Mouse (Mus musculus) midbrain, embryonic 10.5 days (tissue): ENCODE results near the gene Med19. TPM values are rescaled to one million over a fixed set of nuclear protein-coding genes. Genes with fewer than 3 reads are reported as not detected.

Experiments
- DNase-seq: peaks from one replicate; pipeline ENCODE4 v3.0.0-alpha.2; 2017; ENCODE audit warnings: low spot score
- H3K27ac ChIP-seq: fragments of 300-500 bp; sonication (generic); replicated peaks from 2 replicates; pipeline ENCODE4 v1.5.1; 2016; ENCODE audit warnings: mild to moderate bottlenecking
- H3K27me3 ChIP-seq: fragments of 300-500 bp; sonication (generic); 2 replicates; pipeline ENCODE4 v1.6.1; 2016; ENCODE audit warnings: low read depth, mild to moderate bottlenecking; ENCODE audit not compliant: poor library complexity, severe bottlenecking
- H3K36me3 ChIP-seq: fragments of 300-500 bp; sonication (generic); 2 replicates; pipeline ENCODE4 v1.6.1; 2016; ENCODE audit warnings: mild to moderate bottlenecking, moderate library complexity
- H3K4me1 ChIP-seq: fragments of 300-500 bp; sonication (generic); 2 replicates; pipeline ENCODE4 v1.6.1; 2016
- H3K4me3 ChIP-seq: fragments of 300-500 bp; sonication (generic); 2 replicates; pipeline ENCODE4 v1.5.1; 2016; ENCODE audit warnings: mild to moderate bottlenecking, moderate library complexity
- H3K9me3 ChIP-seq: fragments of 300-500 bp; sonication (generic); replicated peaks from 2 replicates; pipeline ENCODE4 v1.6.1; 2016; ENCODE audit warnings: mild to moderate bottlenecking
- WGBS: fragments of 180-500 bp; shearing (Covaris S2); methylation state at CpG from one replicate; pipeline ENCODE4 v1.1.7; 2016; 5-methylcytosine and 5-hydroxymethylcytosine counted together
- polyA plus RNA-seq: library from polyadenylated mRNA; unstranded; fragments of >200 nt; fragmentation: Nextera tagmentation; extraction: Ambion mirVana; gene quantifications from 2 replicates; pipeline ENCODE4 v1.2.1, GENCODE M21; 2016

Gene Med19
- polyA plus RNA-seq, 1 experiment from 2014 or later, result 48.4 TPM

DNA sequence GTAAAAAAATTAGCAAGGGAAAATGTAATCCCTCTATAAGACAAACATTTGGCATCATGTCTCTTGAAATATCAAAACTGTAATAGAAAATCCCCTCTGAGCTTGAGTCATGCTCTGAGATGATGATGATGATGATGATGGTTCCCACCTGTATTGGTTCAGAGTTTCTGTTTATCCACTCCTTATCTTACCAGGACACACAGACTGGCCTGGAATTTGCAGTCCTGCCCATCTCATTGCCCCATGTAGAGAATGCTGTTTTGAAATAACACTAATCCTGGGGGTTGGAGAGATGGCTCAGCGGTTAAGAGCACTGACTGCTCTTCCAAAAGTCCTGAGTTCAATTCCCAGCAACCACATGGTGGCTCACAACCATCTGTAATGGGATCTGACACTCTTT, 54.2 kb downstream of the Med19 start:
- no peak overlapping the region for H3K4me3 ChIP-seq
- 83% methylated on average over 1 of the region's 1 CpGs for WGBS
- H3K4me1 ChIP-seq, result peaks cover 50% of the 10 kb centered on the region

DNA sequence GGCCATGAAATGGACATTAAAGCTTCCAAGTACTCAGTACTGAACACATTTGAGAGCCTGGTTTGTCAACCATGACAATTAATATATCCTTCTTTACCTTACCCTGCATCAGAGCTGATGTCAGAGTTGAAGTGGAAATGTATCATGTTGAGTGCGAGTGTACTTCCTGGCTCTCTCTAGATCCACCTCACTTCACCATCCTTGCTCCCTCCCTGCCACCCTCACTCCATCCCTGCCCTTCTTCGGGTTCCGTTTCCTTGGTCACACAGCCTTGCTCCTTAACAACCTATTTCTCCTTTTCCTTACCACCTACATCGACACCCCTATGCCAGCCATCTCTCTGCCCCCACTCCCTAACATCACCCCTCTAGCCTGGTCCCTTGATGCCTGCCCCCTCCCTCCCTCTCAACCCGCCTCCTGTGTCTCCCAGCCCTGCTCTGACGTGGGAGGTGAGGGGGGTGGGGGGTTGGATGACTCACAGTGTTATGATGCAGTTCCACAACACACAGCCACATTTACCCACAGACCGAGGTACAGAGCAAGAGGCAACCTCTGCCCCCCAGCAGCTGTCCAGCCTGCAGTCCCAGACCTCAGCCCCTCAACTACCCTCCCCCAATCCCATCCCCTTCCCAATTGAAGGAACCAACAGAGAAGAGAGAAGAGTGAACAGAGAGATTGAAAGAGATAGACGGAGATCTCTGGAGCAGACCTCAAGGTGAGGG, 55.5 kb downstream of the Med19 start, which contains the start of gene Ypel4:
Ypel4 (plus strand) TSS at position 480 of the 722 bp plus-strand sequence.
- Histone ChIP-seq H3K27me3 (no peaks in the 10 kb centered on the region), H3K4me1 (peaks cover 56% of the 10 kb centered on the region), H3K36me3 (no peaks in the 10 kb centered on the region), H3K9me3 (no peaks in the 10 kb centered on the region), H3K27ac (peak within 1 kb of the TSS; percentile 92), H3K4me3 (peak within 1 kb of the TSS; percentile 66)
- DNase-seq, result peak; percentile 58
- 5% methylated on average over 8 of the region's 8 CpGs for WGBS

More for the DNA sequence above, 54.2 kb downstream of the Med19 start:
- H3K27ac ChIP-seq, result no peak overlapping the region
- H3K27me3 ChIP-seq, result no peaks in the 10 kb centered on the region
- H3K9me3 ChIP-seq, result no peaks in the 10 kb centered on the region
- H3K36me3 ChIP-seq, result no peaks in the 10 kb centered on the region
- no peak for DNase-seq

DNA sequence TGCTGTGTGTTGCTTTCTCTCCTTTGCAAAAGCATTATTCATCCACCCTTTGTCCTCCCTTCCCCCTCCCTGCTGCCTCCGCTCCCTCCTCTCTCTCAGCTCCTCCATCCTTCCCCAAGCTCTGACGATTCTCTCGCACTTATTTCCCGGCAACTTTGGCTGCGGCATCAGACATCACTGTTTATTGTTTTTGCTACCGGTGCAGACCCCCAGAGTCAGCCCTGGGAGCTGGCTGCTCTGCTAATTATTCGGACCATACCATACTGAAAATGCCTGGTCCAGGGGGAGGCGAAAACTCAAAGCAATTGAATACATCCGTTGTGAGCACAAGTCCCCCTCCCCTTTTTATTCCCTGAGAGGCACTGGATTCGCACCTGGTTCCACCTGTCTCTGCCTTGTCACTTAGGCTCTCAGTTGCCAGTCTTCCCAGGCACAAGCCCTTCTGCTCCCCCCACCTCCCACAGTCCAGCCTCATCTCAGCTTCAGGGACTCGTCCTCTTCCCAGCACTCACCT, 56.2 kb downstream of the Med19 start:
- Histone ChIP-seq H3K9me3 (no peaks in the 10 kb centered on the region), H3K27ac (peak overlapping the region; percentile 92), H3K4me1 (peaks cover 63% of the 10 kb centered on the region), H3K4me3 (peak overlapping the region; percentile 66), H3K36me3 (no peaks in the 10 kb centered on the region), H3K27me3 (no peaks in the 10 kb centered on the region)
- WGBS, result under 1% methylated on average over 11 of the region's 11 CpGs
- DNase-seq, result peak; percentile 68

DNA sequence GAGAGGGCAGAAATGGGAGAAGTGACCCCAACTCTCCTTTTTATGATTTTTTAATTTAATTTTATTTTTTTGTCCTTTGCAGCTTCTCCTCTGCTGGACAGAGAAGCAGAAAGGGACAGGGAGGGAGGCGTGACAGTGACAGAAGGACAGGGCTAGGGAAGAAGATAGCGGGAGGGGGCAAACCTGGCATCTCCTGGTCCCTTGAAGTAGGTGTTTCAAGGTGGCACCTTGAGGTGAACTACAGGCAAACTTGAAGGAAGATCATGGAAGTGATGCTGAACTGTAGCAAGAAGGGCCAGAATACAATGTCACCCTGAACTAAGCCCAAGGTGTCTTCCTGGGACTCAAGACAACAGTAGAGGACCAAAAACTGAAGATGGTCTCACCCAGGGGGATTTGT, 56.7 kb downstream of the Med19 start:
- Histone ChIP-seq H3K4me1 (peaks cover 68% of the 10 kb centered on the region), H3K27ac (peak overlapping the region; percentile 92), H3K36me3 (peaks cover under 1% of the 10 kb centered on the region), H3K9me3 (no peaks in the 10 kb centered on the region), H3K27me3 (no peaks in the 10 kb centered on the region), H3K4me3 (peak overlapping the region; percentile 66)
- no peak for DNase-seq
- 4% methylated on average over 2 of the region's 2 CpGs for WGBS

DNA sequence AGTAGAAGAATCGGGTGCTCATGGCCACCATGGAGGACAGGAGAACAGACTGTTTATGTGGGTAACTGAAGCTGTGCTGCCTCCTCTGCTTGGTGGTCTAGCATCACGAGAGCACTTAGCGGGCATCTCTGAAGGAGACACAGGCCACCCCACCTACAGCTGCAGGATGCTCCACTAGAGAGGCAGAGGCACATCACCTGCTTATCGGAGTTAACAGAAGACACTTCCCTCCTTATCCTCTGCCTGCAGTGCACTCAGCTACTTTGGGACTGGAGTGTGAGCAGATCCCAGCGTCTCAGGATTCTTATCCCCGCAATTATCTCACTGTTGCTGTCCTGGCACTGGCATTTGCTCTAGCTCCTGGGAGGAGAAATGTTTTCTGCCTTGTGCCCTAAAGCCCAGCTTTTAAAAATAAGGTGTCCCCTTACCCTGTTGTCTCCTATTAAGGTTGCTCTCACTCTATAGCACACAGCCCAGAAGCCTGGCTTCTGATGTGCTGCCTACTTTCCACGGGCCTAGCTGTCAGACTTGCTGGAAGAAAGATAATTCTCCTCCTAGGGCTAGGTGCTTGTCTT, 57.2 kb downstream of the Med19 start:
- no peaks in the 10 kb centered on the region for H3K27me3 ChIP-seq
- H3K36me3 ChIP-seq, result peaks cover 6% of the 10 kb centered on the region
- peak overlapping the region; percentile 92 for H3K27ac ChIP-seq
- DNase-seq, result peak; percentile 46
- 22% methylated on average over 7 of the region's 7 CpGs for WGBS
- H3K9me3 ChIP-seq, result no peaks in the 10 kb centered on the region
- peaks cover 73% of the 10 kb centered on the region for H3K4me1 ChIP-seq
- H3K4me3 ChIP-seq, result peak overlapping the region; percentile 66

DNA sequence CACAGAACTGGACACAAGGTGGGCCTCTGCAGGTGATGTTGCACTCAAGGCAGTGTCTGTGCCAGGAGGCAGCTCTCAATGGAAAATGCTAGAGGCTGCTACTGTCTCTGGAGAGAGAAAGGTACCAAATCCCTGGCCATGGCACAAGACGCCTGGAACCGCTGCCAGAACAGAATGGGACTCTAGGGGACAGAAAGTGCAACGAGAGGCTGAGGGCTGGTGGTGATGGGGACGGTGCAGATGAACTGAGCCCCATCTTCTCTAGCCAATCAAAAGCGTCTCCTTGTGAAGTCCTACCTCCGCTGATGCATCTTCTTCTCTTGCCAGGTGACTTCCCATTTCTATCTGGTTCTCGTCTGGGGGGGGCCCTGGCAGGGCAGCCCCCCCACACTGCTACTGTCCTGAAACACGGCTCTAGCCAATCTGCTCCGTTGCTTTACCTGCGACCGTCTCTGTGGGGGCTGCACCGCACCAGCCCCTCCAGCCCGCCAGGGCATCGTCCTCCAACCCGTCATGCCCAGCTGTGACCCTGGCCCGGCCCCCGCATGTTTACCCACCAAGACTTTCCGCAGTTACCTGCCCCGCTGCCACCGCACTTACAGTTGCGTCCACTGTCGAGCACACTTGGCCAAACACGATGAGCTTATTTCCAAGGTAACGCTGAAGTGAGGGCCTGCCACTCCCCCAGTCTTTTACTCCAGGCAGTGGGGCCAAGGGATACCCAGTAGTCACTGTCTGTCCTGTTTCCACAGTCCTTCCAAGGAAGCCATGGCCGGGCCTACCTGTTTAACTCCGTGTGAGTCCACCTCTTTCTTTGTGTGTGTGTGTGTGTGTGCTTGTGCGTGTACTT, 58.3 kb downstream of the Med19 start:
- Histone ChIP-seq H3K4me3 (peak overlapping the region; percentile 66), H3K27ac (peak overlapping the region; percentile 92), H3K4me1 (peaks cover 84% of the 10 kb centered on the region), H3K36me3 (peaks cover 17% of the 10 kb centered on the region), H3K27me3 (no peaks in the 10 kb centered on the region), H3K9me3 (no peaks in the 10 kb centered on the region)
- WGBS, result 7% methylated on average over 27 of the region's 27 CpGs
- peak; percentile 54 for DNase-seq

DNA sequence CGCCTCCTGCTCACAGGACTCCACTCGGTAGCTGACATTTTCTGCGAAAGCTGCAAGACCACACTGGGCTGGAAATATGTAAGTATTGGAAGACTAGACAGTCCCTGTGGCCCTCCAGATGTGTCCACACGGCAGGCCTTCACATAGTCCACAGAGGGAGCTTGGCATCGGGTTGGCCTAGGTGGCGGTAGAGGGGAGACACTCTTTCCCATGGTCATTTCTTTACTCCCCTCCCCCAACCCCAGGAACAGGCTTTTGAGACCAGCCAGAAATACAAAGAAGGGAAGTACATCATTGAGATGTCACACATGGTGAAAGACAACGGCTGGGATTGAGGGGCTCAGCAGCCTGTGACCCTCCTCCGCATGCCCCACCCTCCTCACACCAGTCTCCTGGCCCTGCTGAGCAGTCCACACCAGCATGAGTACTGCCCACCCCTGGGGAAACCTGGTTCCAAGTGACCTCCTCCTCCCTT, 59.3 kb downstream of the Med19 start:
- Histone ChIP-seq H3K4me3 (peak overlapping the region; percentile 66), H3K36me3 (peaks cover 23% of the 10 kb centered on the region), H3K27me3 (no peaks in the 10 kb centered on the region), H3K4me1 (peaks cover 94% of the 10 kb centered on the region), H3K9me3 (no peaks in the 10 kb centered on the region), H3K27ac (peak overlapping the region; percentile 92)
- DNase-seq, result peak; percentile 75
- 3% methylated on average over 8 of the region's 8 CpGs for WGBS

Other genes with a start within 250 kb of the Med19 start
- 16.5 and 17.2 TPM in 2 replicates for gene Tfpi, start 201.6 kb upstream of the Med19 start, polyA plus RNA-seq
- gene Ctnnd1, start 27.6 kb upstream of the Med19 start, polyA plus RNA-seq, result 37.5 and 40.9 TPM in 2 replicates
- gene Btbd18, start 19.3 kb upstream of the Med19 start, polyA plus RNA-seq, result 0.22 and 0.47 TPM in 2 replicates
- 505 and 545 TPM in 2 replicates for gene Selenoh, start 7.6 kb upstream of the Med19 start, polyA plus RNA-seq
- gene Gm28635, start 361 bp upstream of the Med19 start, polyA plus RNA-seq, result not detected in 2 replicates
- gene Tmx2, start 738 bp downstream of the Med19 start, polyA plus RNA-seq, result 186 and 196 TPM in 2 replicates
- 22.8 and 26.0 TPM in 2 replicates for gene Zdhhc5, start 36.8 kb downstream of the Med19 start, polyA plus RNA-seq
- gene Clp1, start 48.9 kb downstream of the Med19 start, polyA plus RNA-seq, result 51.6 and 52.6 TPM in 2 replicates
- 8.2 and 14.7 TPM in 2 replicates for gene Ypel4, start 55.7 kb downstream of the Med19 start, polyA plus RNA-seq
- gene Gm19426, start 65.3 kb downstream of the Med19 start, polyA plus RNA-seq, result 9.0 and 10.8 TPM in 2 replicates
- 27.6 and 35.8 TPM in 2 replicates for gene Serping1, start 97.0 kb downstream of the Med19 start, polyA plus RNA-seq
- 33.0 and 34.5 TPM in 2 replicates for gene Ube2l6, start 120.4 kb downstream of the Med19 start, polyA plus RNA-seq
- gene Smtnl1, start 144.2 kb downstream of the Med19 start, polyA plus RNA-seq, result 0.20 TPM in 1 of 2 replicates, not detected in the other
- gene Timm10, start 148.6 kb downstream of the Med19 start, polyA plus RNA-seq, result 56.4 and 64.0 TPM in 2 replicates
- gene Slc43a1, start 160.4 kb downstream of the Med19 start, polyA plus RNA-seq, result 22.4 and 26.1 TPM in 2 replicates
- gene Rtn4rl2, start 208.3 kb downstream of the Med19 start, polyA plus RNA-seq, result 1.4 and 1.8 TPM in 2 replicates